Mouse (Mus musculus): Measurements from ENCODE around the gene Psmb8. TPM values are rescaled to one million over a fixed set of nuclear protein-coding genes. Genes with fewer than 3 reads are reported as not detected.

Gene Psmb8
- total and polyA plus RNA-seq, 2 experiments from 2014 or later: 9.9 to 11.0 TPM

GRCm38 (mm10) chr17:34211746-34212365 is 14.3 kb downstream of the Psmb8 start:
- Histone ChIP-seq H3K27me3 (ENCODE audit: control insufficient read depth, insufficient read depth, low read length) (peaks cover 25% of the 10 kb centered on the region), H3K9me3 (replicated peaks; ENCODE audit: control insufficient read depth, low read length) (0 out of 2 replicates have a peak, but pooled peaks cover 2% of the 10 kb centered on the region), H3K4me3 (ENCODE audit: low read depth, low read length) (no peak overlapping the region; the same call in 1 of the 2 replicates), H3K4me1 (ENCODE audit: control insufficient read depth, insufficient read depth) (no peaks in the 10 kb centered on the region), H3K36me3 (replicated peaks; ENCODE audit: control insufficient read depth, insufficient read depth, low read length) (peaks cover 5% of the 10 kb centered on the region; the same call in 1 of the 2 replicates), H3K9ac (replicated peaks; ENCODE audit: low read depth, low read length) (no peak overlapping the region), H3K27ac (ENCODE audit: low read depth) (no peak overlapping the region; the same call in 1 of the 2 replicates), H3K4me2 (ENCODE audit: low read depth, low read length) (peak overlapping the region; percentile 23; the same call in 1 of the 2 replicates)
- DNase-seq (ENCODE audit: low spot score): no peak
- WGBS: 25% methylated on average over 23 of the region's 23 CpGs
- no peak for TF ChIP-seq EP300 (IDR thresholded peaks at IDR 0.05; ENCODE audit: low read depth)
- TF ChIP-seq CTCF (IDR thresholded peaks at IDR 0.05; ENCODE audit: low read depth): no peak
- ATAC-seq (ENCODE audit: insufficient read depth, low read depth): no peak

- Histone ChIP-seq H3K4me3 (ENCODE audit: low read depth, low read length) (no peak overlapping the region), H3K4me2 (ENCODE audit: low read depth, low read length) (no peak overlapping the region), H3K27ac (ENCODE audit: low read depth) (no peak overlapping the region), H3K9me3 (replicated peaks; ENCODE audit: control insufficient read depth, low read length) (0 out of 2 replicates have a peak, but pooled peaks cover 2% of the 10 kb centered on the region), H3K4me1 (ENCODE audit: control insufficient read depth, insufficient read depth) (no peaks in the 10 kb centered on the region), H3K9ac (replicated peaks; ENCODE audit: low read depth, low read length) (no peak overlapping the region), H3K27me3 (ENCODE audit: control insufficient read depth, insufficient read depth, low read length) (peaks cover 25% of the 10 kb centered on the region), H3K36me3 (replicated peaks; ENCODE audit: control insufficient read depth, insufficient read depth, low read length) (peaks cover 5% of the 10 kb centered on the region; the same call in 1 of the 2 replicates)
- no peak for DNase-seq (ENCODE audit: low spot score)
- no peak for TF ChIP-seq CTCF (IDR thresholded peaks at IDR 0.05; ENCODE audit: low read depth)
- no peak for TF ChIP-seq EP300 (IDR thresholded peaks at IDR 0.05; ENCODE audit: low read depth)
- WGBS: 46% methylated on average over 21 of the region's 21 CpGs
- ATAC-seq (ENCODE audit: insufficient read depth, low read depth): no peak
Observed at GRCm38 (mm10) chr17:34213936-34214335, 16.4 kb downstream of the Psmb8 start.

DNA sequence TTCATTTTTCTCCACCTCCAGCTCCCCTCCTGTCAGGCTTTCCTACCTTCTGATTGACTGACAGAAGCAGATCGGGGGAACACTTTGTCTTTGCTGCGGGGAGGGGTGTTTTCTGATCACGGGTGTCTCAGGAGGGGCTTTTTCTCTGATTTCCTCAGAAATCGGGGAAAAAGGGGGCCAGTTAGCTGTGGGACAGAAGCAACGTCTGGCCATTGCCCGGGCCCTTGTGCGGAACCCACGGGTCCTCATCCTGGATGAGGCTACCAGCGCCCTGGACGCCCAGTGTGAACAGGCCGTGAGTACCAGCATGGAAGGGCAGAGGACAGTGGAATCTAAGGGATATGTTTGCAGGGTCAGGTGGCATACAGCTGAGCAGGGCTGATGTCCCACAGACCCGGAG is 17.7 kb downstream of the Psmb8 start:
- H3K9ac ChIP-seq (replicated peaks; ENCODE audit: low read depth, low read length): no peak overlapping the region
- H3K9me3 ChIP-seq (replicated peaks; ENCODE audit: control insufficient read depth, low read length): no peaks in the 10 kb centered on the region
- no peak overlapping the region for H3K4me2 ChIP-seq (ENCODE audit: low read depth, low read length)
- no peak overlapping the region for H3K27ac ChIP-seq (ENCODE audit: low read depth)
- H3K27me3 ChIP-seq (ENCODE audit: control insufficient read depth, insufficient read depth, low read length): peaks cover 25% of the 10 kb centered on the region
- no peak overlapping the region for H3K4me3 ChIP-seq (ENCODE audit: low read depth, low read length)
- no peaks in the 10 kb centered on the region for H3K4me1 ChIP-seq (ENCODE audit: control insufficient read depth, insufficient read depth)
- DNase-seq (ENCODE audit: low spot score) (no peak), ATAC-seq (ENCODE audit: insufficient read depth, low read depth) (no peak)
- 82% methylated on average over 12 of the region's 12 CpGs for whole genome bisulfite sequencing
- TF ChIP-seq CTCF (IDR thresholded peaks at IDR 0.05; ENCODE audit: low read depth) (no peak), EP300 (IDR thresholded peaks at IDR 0.05; ENCODE audit: low read depth) (no peak)
- H3K36me3 ChIP-seq (replicated peaks; ENCODE audit: control insufficient read depth, insufficient read depth, low read length): peaks cover 5% of the 10 kb centered on the region; the same call in 1 of the 2 replicates

DNA sequence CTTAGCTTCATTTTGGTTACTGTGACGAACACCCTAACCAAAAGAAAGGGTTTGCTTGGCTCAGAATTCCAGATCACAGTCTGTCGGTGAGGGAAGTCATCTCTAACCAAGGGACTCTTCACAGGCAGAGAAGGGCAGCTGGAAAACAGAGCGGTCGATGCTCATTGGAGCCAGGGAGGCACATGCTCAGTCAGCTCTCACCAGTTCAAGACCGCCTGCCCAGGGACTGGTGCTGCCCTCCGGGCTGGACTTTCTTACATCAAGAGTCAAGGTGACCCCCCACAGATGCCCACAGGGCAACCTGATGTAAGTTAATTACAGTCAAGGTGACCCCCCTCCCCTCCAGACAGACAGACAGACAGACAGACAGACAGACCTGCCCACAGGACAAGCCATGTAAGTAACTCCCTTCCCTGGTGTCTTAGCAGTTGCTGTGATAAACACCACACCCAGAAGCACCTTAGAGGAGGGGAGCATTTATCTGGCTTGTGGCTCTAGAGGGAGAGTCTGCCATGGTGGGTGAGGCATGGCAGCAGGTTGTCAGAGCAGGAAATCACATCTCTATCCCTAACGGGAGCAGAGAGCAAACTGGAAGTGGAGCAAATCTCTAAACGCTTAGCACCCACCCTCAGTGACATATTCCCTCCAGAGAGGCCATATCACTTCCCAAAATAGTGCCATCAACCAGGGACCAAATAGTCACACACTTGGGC is 19.9 kb downstream of the Psmb8 start:
- DNase-seq (ENCODE audit: low spot score) (no peak), ATAC-seq (ENCODE audit: insufficient read depth, low read depth) (no peak)
- no peak overlapping the region for H3K4me3 ChIP-seq (ENCODE audit: low read depth, low read length)
- no peak overlapping the region for H3K27ac ChIP-seq (ENCODE audit: low read depth)
- H3K4me1 ChIP-seq (ENCODE audit: control insufficient read depth, insufficient read depth): no peaks in the 10 kb centered on the region
- peaks cover 5% of the 10 kb centered on the region; the same call in 1 of the 2 replicates for H3K36me3 ChIP-seq (replicated peaks; ENCODE audit: control insufficient read depth, insufficient read depth, low read length)
- H3K9ac ChIP-seq (replicated peaks; ENCODE audit: low read depth, low read length): no peak overlapping the region
- TF ChIP-seq CTCF (IDR thresholded peaks at IDR 0.05; ENCODE audit: low read depth) (no peak), EP300 (IDR thresholded peaks at IDR 0.05; ENCODE audit: low read depth) (no peak)
- H3K27me3 ChIP-seq (ENCODE audit: control insufficient read depth, insufficient read depth, low read length): peaks cover 20% of the 10 kb centered on the region
- H3K4me2 ChIP-seq (ENCODE audit: low read depth, low read length): no peak overlapping the region
- WGBS: 78% methylated on average over 8 of the region's 8 CpGs
- no peaks in the 10 kb centered on the region for H3K9me3 ChIP-seq (replicated peaks; ENCODE audit: control insufficient read depth, low read length)

GRCm38 (mm10) chr17:34217986-34218385 is 20.5 kb downstream of the Psmb8 start:
- TF ChIP-seq CTCF (IDR thresholded peaks at IDR 0.05; ENCODE audit: low read depth): no peak
- no peak for TF ChIP-seq EP300 (IDR thresholded peaks at IDR 0.05; ENCODE audit: low read depth)
- DNase-seq (ENCODE audit: low spot score): no peak
- H3K36me3 ChIP-seq (replicated peaks; ENCODE audit: control insufficient read depth, insufficient read depth, low read length): 0 out of 2 replicates have a peak, but pooled peaks cover 5% of the 10 kb centered on the region
- no peak overlapping the region for H3K27ac ChIP-seq (ENCODE audit: low read depth)
- no peak for ATAC-seq (ENCODE audit: insufficient read depth, low read depth)
- H3K9ac ChIP-seq (replicated peaks; ENCODE audit: low read depth, low read length): no peak overlapping the region
- H3K27me3 ChIP-seq (ENCODE audit: control insufficient read depth, insufficient read depth, low read length): peaks cover 15% of the 10 kb centered on the region; the same call in 1 of the 2 replicates
- 81% methylated on average over 5 of the region's 5 CpGs for WGBS
- H3K4me1 ChIP-seq (ENCODE audit: control insufficient read depth, insufficient read depth): no peaks in the 10 kb centered on the region
- no peaks in the 10 kb centered on the region for H3K9me3 ChIP-seq (replicated peaks; ENCODE audit: control insufficient read depth, low read length)
- no peak overlapping the region for H3K4me2 ChIP-seq (ENCODE audit: low read depth, low read length)
- no peak overlapping the region for H3K4me3 ChIP-seq (ENCODE audit: low read depth, low read length)

Measured in heart, postnatal 0 days (tissue).